Mouse (Mus musculus): ENCODE measurements at regions not wholly inside any gene's neighbourhood (a gene's known extent, or its start where the extent isn't known, plus 50 kb on each side); places are given as distances from the start of the nearest gene placed in this dataset.

GRCm38 (mm10) chr13:45218251-45218650 lies 139.8 kb downstream of the Gm9817 start:
- H3K4me1 ChIP-seq (replicated peaks): no peaks in the 10 kb centered on the region
- H3K36me3 ChIP-seq: no peaks in the 10 kb centered on the region
- H3K27me3 ChIP-seq: peaks cover 56% of the 10 kb centered on the region
- ATAC-seq (ENCODE audit: low read depth) (no peak), DNase-seq (no peak)
- H3K4me3 ChIP-seq (replicated peaks): no peak overlapping the region
- no peak overlapping the region for H3K27ac ChIP-seq
- H3K9ac ChIP-seq: no peak overlapping the region
- H3K4me2 ChIP-seq: no peak overlapping the region
- 79% methylated on average over 4 of the region's 4 CpGs for WGBS (ENCODE audit: insufficient replicate concordance)
- H3K9me3 ChIP-seq (replicated peaks): no peaks in the 10 kb centered on the region

DNA sequence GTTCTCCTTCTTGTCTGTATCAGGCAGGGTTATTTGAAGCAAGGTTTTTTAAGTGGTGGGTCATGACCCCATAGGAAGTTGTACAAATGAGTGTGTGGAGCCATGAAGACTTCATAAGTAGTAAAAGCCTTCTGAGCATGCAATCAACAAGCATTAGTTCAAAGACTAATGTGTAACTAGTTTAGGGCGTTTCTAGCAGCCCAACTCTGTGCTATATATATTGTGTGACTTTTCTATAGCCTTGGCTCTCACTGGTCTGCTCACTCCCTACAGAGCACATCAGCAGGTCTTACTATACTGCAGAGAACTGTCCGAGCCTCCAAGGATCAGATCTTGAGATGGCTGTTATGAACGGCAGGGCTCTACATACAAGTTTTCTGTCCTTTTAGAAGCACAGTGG lies 141.2 kb downstream of the Gm9817 start:
- Histone ChIP-seq H3K4me3 (replicated peaks) (no peak overlapping the region), H3K4me2 (no peak overlapping the region), H3K27ac (no peak overlapping the region), H3K36me3 (no peaks in the 10 kb centered on the region), H3K27me3 (peaks cover 61% of the 10 kb centered on the region), H3K9me3 (replicated peaks) (no peaks in the 10 kb centered on the region), H3K4me1 (replicated peaks) (no peaks in the 10 kb centered on the region), H3K9ac (no peak overlapping the region)
- no peak for DNase-seq
- WGBS (ENCODE audit: insufficient replicate concordance): 64% methylated on average over 3 of the region's 3 CpGs
- ATAC-seq (ENCODE audit: low read depth): no peak

DNA sequence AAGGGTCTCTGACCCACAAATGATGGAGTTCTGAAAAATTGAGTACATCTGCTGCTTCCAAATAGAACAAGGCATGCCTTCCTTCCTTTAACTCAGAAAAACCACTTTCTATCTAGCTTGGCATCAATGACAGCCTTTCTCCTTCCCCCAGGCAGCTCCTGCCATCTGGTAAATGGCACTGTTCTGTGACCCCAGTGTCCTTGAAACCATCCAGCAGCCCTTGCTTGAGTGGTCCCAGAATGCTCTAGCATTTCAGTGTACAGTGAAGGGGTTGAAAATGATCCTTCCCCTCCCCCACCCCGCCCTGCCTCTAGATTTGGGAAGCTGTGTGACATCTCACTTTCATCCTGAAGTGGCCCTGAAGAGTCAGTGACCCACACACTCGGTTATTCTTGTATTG lies 152.3 kb downstream of the Gm9817 start:
- no peaks in the 10 kb centered on the region for H3K4me1 ChIP-seq (replicated peaks)
- 40% methylated on average over 2 of the region's 2 CpGs for WGBS (ENCODE audit: insufficient replicate concordance)
- H3K9me3 ChIP-seq (replicated peaks): no peaks in the 10 kb centered on the region
- peaks cover 77% of the 10 kb centered on the region for H3K27me3 ChIP-seq
- no peak overlapping the region for H3K27ac ChIP-seq
- no peak overlapping the region for H3K9ac ChIP-seq
- no peak for ATAC-seq (ENCODE audit: low read depth)
- DNase-seq: no peak
- H3K4me2 ChIP-seq: no peak overlapping the region
- no peaks in the 10 kb centered on the region for H3K36me3 ChIP-seq
- no peak overlapping the region for H3K4me3 ChIP-seq (replicated peaks)

GRCm38 (mm10) chr13:45235236-45235635 lies 154.3 kb upstream of the Mylip start:
- Histone ChIP-seq H3K27me3 (peaks cover 77% of the 10 kb centered on the region), H3K4me3 (replicated peaks) (no peak overlapping the region), H3K4me1 (replicated peaks) (no peaks in the 10 kb centered on the region), H3K9ac (no peak overlapping the region), H3K9me3 (replicated peaks) (no peaks in the 10 kb centered on the region), H3K36me3 (no peaks in the 10 kb centered on the region), H3K27ac (no peak overlapping the region), H3K4me2 (no peak overlapping the region)
- 55% methylated on average over 5 of the region's 5 CpGs for WGBS (ENCODE audit: insufficient replicate concordance)
- ATAC-seq (ENCODE audit: low read depth) (no peak), DNase-seq (no peak)

GRCm38 (mm10) chr13:45238258-45238657 lies 151.3 kb upstream of the Mylip start:
- Histone ChIP-seq H3K9ac (no peak overlapping the region), H3K36me3 (no peaks in the 10 kb centered on the region), H3K27me3 (peaks cover 85% of the 10 kb centered on the region), H3K4me2 (no peak overlapping the region), H3K4me1 (replicated peaks) (no peaks in the 10 kb centered on the region), H3K27ac (no peak overlapping the region), H3K9me3 (replicated peaks) (no peaks in the 10 kb centered on the region), H3K4me3 (replicated peaks) (no peak overlapping the region)
- ATAC-seq (ENCODE audit: low read depth) (no peak), DNase-seq (no peak)
- WGBS (ENCODE audit: insufficient replicate concordance): 68% methylated on average over 7 of the region's 7 CpGs

DNA sequence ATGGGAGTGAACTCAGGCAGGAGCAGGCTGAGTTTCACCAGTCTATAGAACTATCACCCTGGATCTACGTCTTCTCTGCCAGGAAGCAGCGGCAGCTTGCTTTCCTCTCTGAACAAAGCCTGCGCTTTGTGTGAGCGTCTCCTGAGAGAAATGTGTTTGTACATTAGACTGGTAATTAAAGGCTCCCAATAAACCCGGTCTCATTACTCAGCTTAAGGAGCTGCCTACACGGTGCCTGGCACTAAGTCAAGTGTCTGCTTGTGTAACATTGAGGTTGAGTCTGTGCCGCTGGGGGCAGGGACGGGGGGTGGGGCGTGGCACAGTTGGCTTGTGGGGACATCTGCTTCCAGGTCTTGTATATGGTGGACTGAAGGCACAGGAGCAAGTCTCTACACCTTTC lies 150.4 kb upstream of the Mylip start:
- WGBS (ENCODE audit: insufficient replicate concordance): 75% methylated on average over 9 of the region's 9 CpGs
- DNase-seq (no peak), ATAC-seq (ENCODE audit: low read depth) (no peak)

DNA sequence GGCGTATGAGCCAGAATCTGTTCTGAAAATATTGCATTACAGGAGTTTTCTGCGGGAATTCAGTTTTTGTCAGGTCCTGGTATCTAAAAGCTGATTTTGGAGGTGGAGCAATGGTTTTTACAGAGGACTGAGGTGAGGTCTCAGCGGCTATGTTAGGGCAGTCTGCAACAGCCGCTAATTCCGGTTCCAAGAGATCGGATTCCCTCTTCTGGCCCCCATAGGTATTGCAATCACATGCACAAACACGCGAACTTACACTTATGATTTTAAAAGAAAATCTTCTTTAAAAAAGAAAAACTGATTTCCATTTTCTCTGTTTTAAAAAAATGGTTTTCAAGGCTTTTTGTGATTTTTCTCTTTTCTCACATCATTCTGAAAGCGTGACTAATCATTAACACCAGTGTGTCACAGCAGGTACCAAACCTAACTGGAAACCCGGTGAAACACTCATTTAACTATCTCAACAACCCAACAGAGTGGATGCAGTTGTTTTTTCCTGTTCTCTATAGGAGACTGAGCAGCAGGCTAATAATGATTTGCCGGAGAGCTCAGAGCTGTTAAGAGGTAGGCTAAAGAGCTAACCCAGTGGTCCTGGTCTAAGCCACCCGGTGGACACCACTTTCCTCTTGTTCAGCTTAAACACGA lies 149.4 kb upstream of the Mylip start:
- Histone ChIP-seq H3K4me1 (replicated peaks) (no peaks in the 10 kb centered on the region), H3K4me3 (replicated peaks) (no peak overlapping the region), H3K9me3 (replicated peaks) (no peaks in the 10 kb centered on the region), H3K27me3 (peaks cover 82% of the 10 kb centered on the region), H3K4me2 (no peak overlapping the region), H3K9ac (no peak overlapping the region), H3K36me3 (no peaks in the 10 kb centered on the region), H3K27ac (no peak overlapping the region)
- ATAC-seq (ENCODE audit: low read depth) (no peak), DNase-seq (no peak)
- 68% methylated on average over 13 of the region's 13 CpGs for WGBS (ENCODE audit: insufficient replicate concordance)

More for the DNA sequence above, 150.4 kb upstream of the Mylip start:
- no peaks in the 10 kb centered on the region for H3K9me3 ChIP-seq (replicated peaks)
- no peak overlapping the region for H3K27ac ChIP-seq
- no peak overlapping the region for H3K9ac ChIP-seq
- H3K4me3 ChIP-seq (replicated peaks): no peak overlapping the region
- H3K36me3 ChIP-seq: no peaks in the 10 kb centered on the region
- peaks cover 82% of the 10 kb centered on the region for H3K27me3 ChIP-seq
- no peaks in the 10 kb centered on the region for H3K4me1 ChIP-seq (replicated peaks)
- H3K4me2 ChIP-seq: no peak overlapping the region

DNA sequence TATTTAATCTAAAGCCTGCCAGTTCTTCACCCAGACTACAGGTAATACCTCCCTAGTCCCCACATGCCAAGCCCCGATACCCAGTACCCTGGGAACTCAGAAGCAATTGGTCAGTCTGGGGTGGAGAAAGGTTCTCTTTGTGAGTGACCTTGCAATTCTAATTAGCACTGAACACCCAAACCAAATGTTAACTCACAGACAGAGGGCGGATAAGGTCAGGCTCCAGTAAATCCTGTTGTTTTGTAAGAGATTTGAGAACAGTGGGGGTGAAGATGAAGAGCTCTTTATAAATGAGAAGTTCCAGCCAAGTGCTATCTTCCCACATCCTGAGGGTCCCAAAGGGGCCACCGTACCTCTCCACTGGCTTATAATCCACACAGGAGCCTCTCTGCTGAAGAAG lies 147.3 kb upstream of the Mylip start:
- Histone ChIP-seq H3K4me3 (replicated peaks) (no peak overlapping the region), H3K9me3 (replicated peaks) (no peaks in the 10 kb centered on the region), H3K4me1 (replicated peaks) (no peaks in the 10 kb centered on the region), H3K27me3 (peaks cover 84% of the 10 kb centered on the region), H3K27ac (no peak overlapping the region), H3K4me2 (no peak overlapping the region), H3K36me3 (no peaks in the 10 kb centered on the region), H3K9ac (no peak overlapping the region)
- ATAC-seq (ENCODE audit: low read depth) (no peak), DNase-seq (no peak)
- 62% methylated on average over 3 of the region's 3 CpGs for WGBS (ENCODE audit: insufficient replicate concordance)

GRCm38 (mm10) chr13:45242750-45243149 lies 146.8 kb upstream of the Mylip start:
- H3K27ac ChIP-seq: no peak overlapping the region
- H3K9me3 ChIP-seq (replicated peaks): no peaks in the 10 kb centered on the region
- H3K9ac ChIP-seq: no peak overlapping the region
- H3K4me2 ChIP-seq: no peak overlapping the region
- H3K4me1 ChIP-seq (replicated peaks): no peaks in the 10 kb centered on the region
- no peak overlapping the region for H3K4me3 ChIP-seq (replicated peaks)
- ATAC-seq (ENCODE audit: low read depth): no peak
- WGBS (ENCODE audit: insufficient replicate concordance): 75% methylated on average over 12 of the region's 12 CpGs
- DNase-seq: no peak
- H3K27me3 ChIP-seq: peaks cover 84% of the 10 kb centered on the region
- no peaks in the 10 kb centered on the region for H3K36me3 ChIP-seq

DNA sequence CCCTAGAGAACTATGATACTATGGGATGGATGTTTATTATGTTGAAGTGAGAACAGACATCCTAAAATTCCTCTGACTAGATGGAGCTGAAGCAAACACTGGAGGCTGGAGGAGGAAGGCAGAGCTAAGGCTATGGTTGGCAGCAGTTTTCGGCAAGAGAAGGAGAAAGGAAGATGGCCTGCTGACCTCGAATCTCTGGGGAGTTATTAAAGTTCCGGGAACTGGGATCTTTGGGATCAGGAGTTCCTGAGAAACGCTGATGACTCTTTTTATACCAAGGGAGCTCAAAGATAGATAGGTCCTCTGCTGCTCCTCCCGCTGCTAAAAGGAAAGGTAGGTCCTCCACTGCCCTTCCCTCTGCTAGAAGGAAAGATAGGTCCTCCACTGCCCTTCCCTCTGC lies 143.9 kb upstream of the Mylip start:
- no peak overlapping the region for H3K4me2 ChIP-seq
- H3K9me3 ChIP-seq (replicated peaks): no peaks in the 10 kb centered on the region
- peaks cover 90% of the 10 kb centered on the region for H3K27me3 ChIP-seq
- no peaks in the 10 kb centered on the region for H3K36me3 ChIP-seq
- no peak overlapping the region for H3K4me3 ChIP-seq (replicated peaks)
- H3K9ac ChIP-seq: no peak overlapping the region
- H3K4me1 ChIP-seq (replicated peaks): no peaks in the 10 kb centered on the region
- ATAC-seq (ENCODE audit: low read depth) (no peak), DNase-seq (no peak)
- WGBS (ENCODE audit: insufficient replicate concordance): 45% methylated on average over 5 of the region's 5 CpGs
- no peak overlapping the region for H3K27ac ChIP-seq

GRCm38 (mm10) chr13:45246341-45246740 lies 143.2 kb upstream of the Mylip start:
- Histone ChIP-seq H3K4me1 (replicated peaks) (no peaks in the 10 kb centered on the region), H3K4me2 (no peak overlapping the region), H3K9me3 (replicated peaks) (no peaks in the 10 kb centered on the region), H3K27ac (no peak overlapping the region), H3K27me3 (peaks cover 91% of the 10 kb centered on the region), H3K4me3 (replicated peaks) (no peak overlapping the region), H3K9ac (no peak overlapping the region), H3K36me3 (no peaks in the 10 kb centered on the region)
- DNase-seq (no peak), ATAC-seq (ENCODE audit: low read depth) (no peak)
- 47% methylated on average over 2 of the region's 2 CpGs for WGBS (ENCODE audit: insufficient replicate concordance)

- ATAC-seq (ENCODE audit: low read depth) (no peak), DNase-seq (no peak)
- H3K9me3 ChIP-seq (replicated peaks): no peaks in the 10 kb centered on the region
- H3K27me3 ChIP-seq: peaks cover 85% of the 10 kb centered on the region
- no peak overlapping the region for H3K4me3 ChIP-seq (replicated peaks)
- H3K4me2 ChIP-seq: no peak overlapping the region
- H3K27ac ChIP-seq: no peak overlapping the region
- H3K4me1 ChIP-seq (replicated peaks): no peaks in the 10 kb centered on the region
- no peaks in the 10 kb centered on the region for H3K36me3 ChIP-seq
- WGBS (ENCODE audit: insufficient replicate concordance): 43% methylated on average over 1 of the region's 1 CpGs
- no peak overlapping the region for H3K9ac ChIP-seq
Observed at GRCm38 (mm10) chr13:45250028-45250427, 139.5 kb upstream of the Mylip start.

Measured in liver, embryonic 13.5 days (tissue).